ENCODE assay signal across 17 mouse cellular contexts in the genomic region with DNA sequence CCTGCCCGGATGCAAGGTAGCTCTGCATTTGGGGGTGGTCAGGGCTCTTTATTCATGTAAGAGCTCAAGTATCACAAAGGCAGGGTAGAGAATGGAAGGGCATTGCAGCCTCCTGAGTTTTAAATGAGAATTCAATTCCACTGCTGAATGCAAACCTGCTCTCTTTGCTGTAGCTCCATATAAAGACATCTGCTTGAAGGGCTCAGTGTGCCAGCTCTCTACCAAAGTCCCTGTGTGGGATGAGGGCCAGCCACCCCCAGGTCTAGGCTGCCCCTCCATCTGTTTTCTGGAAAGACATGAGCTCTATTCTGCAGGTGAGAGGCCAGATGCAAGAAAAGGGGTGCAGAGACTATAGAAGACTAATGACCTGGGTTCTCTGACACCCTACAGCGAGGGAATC.
"Had no signal": no experiment of that assay in that cellular context is flagged by ENCODE, and none has a peak within 500 bp of the region (broad histone marks: within the 10 kb centered on the region; RNA-seq: fewer than 3 reads in every experiment).

No protein-coding gene starts in this region.

- H3K4me3 ChIP-seq: left cerebral cortex, adult 2 months; liver, embryonic 13.5 days; midbrain, embryonic 13.5 days; myocyte; neural tube, embryonic 13.5 days had no signal

- H3K27ac ChIP-seq: kidney, postnatal 0 days; left cerebral cortex, adult 2 months; liver, embryonic 13.5 days; midbrain, embryonic 13.5 days; neural tube, embryonic 13.5 days; stomach, postnatal 0 days had no signal

- DNase-seq: kidney, adult 2 months; kidney, postnatal 25 days; layer of hippocampus, postnatal 36 days; liver, embryonic 13.5 days; lung, adult 2 months; lung, postnatal 14 days; lung, postnatal 4 days; retina, postnatal 1 day; right cerebral cortex, postnatal 4 days; thymus, adult 2 months; thymus, postnatal 14 days had no signal
